Mouse (Mus musculus) CH12.LX (cell line): ENCODE measurements around the gene B2m. TPM values are rescaled to one million over a fixed set of nuclear protein-coding genes. Genes with fewer than 3 reads are reported as not detected.

ENCODE experiments used
- DNase-seq: peaks from one replicate; pipeline ENCODE4 v3.0.0-alpha.2; 2013; ENCODE audit errors: extremely low read depth
- H3K27ac ChIP-seq: 2 replicates; pipeline ENCODE4 v1.5.1; 2012; ENCODE audit warnings: low read depth, mild to moderate bottlenecking, control low read depth, moderate library complexity; ENCODE audit not compliant: insufficient read depth
- H3K27me3 ChIP-seq: replicated peaks from 2 replicates; pipeline ENCODE3; 2012; ENCODE audit warnings: inconsistent platforms
- H3K36me3 ChIP-seq, 2 experiments: replicated peaks in 1 of 2; 2 replicates each; pipeline versions ENCODE3 to v1.6.1; 2012; ENCODE audit warnings: inconsistent platforms in 1 of 2, low read length in 1 of 2, mild to moderate bottlenecking in 1 of 2, mixed read lengths in 1 of 2, moderate library complexity in 1 of 2; ENCODE audit not compliant: control insufficient read depth in 1 of 2, insufficient read depth in 1 of 2
- H3K4me1 ChIP-seq, 2 experiments: 2 replicates each; pipeline ENCODE4 v1.6.1; 2012; ENCODE audit warnings: inconsistent platforms in 1 of 2, moderate library complexity in 1 of 2; ENCODE audit not compliant: insufficient read depth in 2 of 2, control insufficient read depth in 1 of 2
- H3K4me2 ChIP-seq: 2 replicates; pipeline ENCODE4 v1.6.1; 2012; ENCODE audit warnings: low read depth, mild to moderate bottlenecking, control low read depth; ENCODE audit not compliant: poor library complexity, insufficient read depth, severe bottlenecking
- H3K4me3 ChIP-seq, 3 experiments: fragments of 150-350 bp in 1 of 3; sonication (generic) in 1 of 3; replicated peaks in 1 of 3; 2 replicates each; pipeline versions ENCODE3 to v1.5.1; 2011 to 2012; ENCODE audit warnings: low read depth in 2 of 3, low read length in 2 of 3, mild to moderate bottlenecking in 2 of 3, moderate library complexity in 2 of 3, control low read depth in 1 of 3, improper control_type of control experiment in 1 of 3, inconsistent platforms in 1 of 3, mixed read lengths in 1 of 3; ENCODE audit not compliant: poor library complexity in 1 of 3
- H3K79me2 ChIP-seq: replicated peaks from 2 replicates; pipeline ENCODE4 v1.6.1; 2012; ENCODE audit warnings: mild to moderate bottlenecking, moderate library complexity; ENCODE audit not compliant: control insufficient read depth, poor library complexity, insufficient read depth, severe bottlenecking; ENCODE audit errors: extremely low read depth
- H3K9ac ChIP-seq: 2 replicates; pipeline ENCODE4 v1.6.1; 2012; ENCODE audit warnings: low read depth, mild to moderate bottlenecking, control low read depth, moderate library complexity; ENCODE audit not compliant: insufficient read depth
- H3K9me3 ChIP-seq: replicated peaks from 2 replicates; pipeline ENCODE3; 2012; ENCODE audit warnings: low read length, inconsistent platforms, mixed read lengths
- BHLHE40 ChIP-seq: IDR thresholded peaks from 2 replicates; pipeline ENCODE4 v1.6.1; 2011; ENCODE audit warnings: mild to moderate bottlenecking, low read depth, low read length, improper control_type of control experiment
- CHD2 ChIP-seq: IDR thresholded peaks from 2 replicates; pipeline ENCODE4 v1.6.1; 2011; ENCODE audit warnings: low read length, improper control_type of control experiment
- E2F4 ChIP-seq: IDR thresholded peaks from 2 replicates; pipeline ENCODE4 v1.6.1; 2011; ENCODE audit warnings: low read depth, low read length, improper control_type of control experiment; ENCODE audit not compliant: insufficient replicate concordance
- ELF1 ChIP-seq: IDR thresholded peaks from 2 replicates; pipeline ENCODE4 v1.6.1; 2014; ENCODE audit warnings: low read depth, mild to moderate bottlenecking, inconsistent platforms, low read length, improper control_type of control experiment
- ETS1 ChIP-seq: conservative IDR thresholded peaks from 2 replicates; pipeline ENCODE4 v1.6.1; 2012; ENCODE audit warnings: low read depth, mild to moderate bottlenecking, inconsistent platforms, low read length, improper control_type of control experiment, moderate library complexity
- HCFC1 ChIP-seq: IDR thresholded peaks from 2 replicates; pipeline ENCODE4 v1.6.1; 2012; ENCODE audit warnings: low read depth, mild to moderate bottlenecking, inconsistent platforms, low read length, improper control_type of control experiment
- IRF4 ChIP-seq: IDR thresholded peaks from 2 replicates; pipeline ENCODE4 v1.6.1; 2014; ENCODE audit warnings: low read depth, mild to moderate bottlenecking, inconsistent platforms, low read length, improper control_type of control experiment
- JUN ChIP-seq: IDR thresholded peaks from 2 replicates; pipeline ENCODE4 v1.6.1; 2011; ENCODE audit warnings: low read depth, mild to moderate bottlenecking, low read length, improper control_type of control experiment, moderate library complexity; ENCODE audit not compliant: insufficient read depth
- JUND ChIP-seq: conservative IDR thresholded peaks from 2 replicates; pipeline ENCODE4 v1.6.1; 2011; ENCODE audit warnings: low read depth, low read length, improper control_type of control experiment
- MAFK ChIP-seq: IDR thresholded peaks from 2 replicates; pipeline ENCODE4 v1.6.1; 2011; ENCODE audit warnings: low read length, improper control_type of control experiment; ENCODE audit not compliant: insufficient replicate concordance
- MAX ChIP-seq: IDR thresholded peaks from 2 replicates; pipeline ENCODE4 v1.6.1; 2011; ENCODE audit warnings: low read length, improper control_type of control experiment
- MAZ ChIP-seq: IDR thresholded peaks from 2 replicates; pipeline ENCODE4 v1.6.1; 2012; ENCODE audit warnings: low read depth, mild to moderate bottlenecking, inconsistent platforms, low read length, improper control_type of control experiment, moderate library complexity
- MEF2A ChIP-seq: IDR thresholded peaks from 2 replicates; pipeline ENCODE4 v1.6.1; 2014; ENCODE audit warnings: low read depth, mild to moderate bottlenecking, inconsistent platforms, low read length, improper control_type of control experiment, borderline replicate concordance
- MXI1 ChIP-seq: IDR thresholded peaks from 2 replicates; pipeline ENCODE4 v1.6.1; 2011; ENCODE audit warnings: mild to moderate bottlenecking, low read depth, low read length, improper control_type of control experiment
- MYC ChIP-seq: IDR thresholded peaks from 2 replicates; pipeline ENCODE4 v1.6.1; 2011; ENCODE audit warnings: low read depth, mild to moderate bottlenecking, improper control_type of control experiment, low read length
- SIN3A ChIP-seq: IDR thresholded peaks from 2 replicates; pipeline ENCODE4 v1.6.1; 2012; ENCODE audit warnings: low read length, improper control_type of control experiment, inconsistent platforms
- SMC3 ChIP-seq: IDR thresholded peaks from 2 replicates; pipeline ENCODE4 v1.6.1; 2011; ENCODE audit warnings: low read depth, low read length, improper control_type of control experiment
- TCF12 ChIP-seq: IDR thresholded peaks from 2 replicates; pipeline ENCODE4 v1.6.1; 2014; ENCODE audit warnings: low read depth, mild to moderate bottlenecking, inconsistent platforms, low read length, improper control_type of control experiment
- UBTF ChIP-seq: IDR thresholded peaks from 2 replicates; pipeline ENCODE4 v1.6.1; 2012; ENCODE audit warnings: low read depth, mild to moderate bottlenecking, inconsistent platforms, low read length, improper control_type of control experiment, moderate library complexity
- USF2 ChIP-seq: conservative IDR thresholded peaks from 2 replicates; pipeline ENCODE4 v1.6.1; 2011; ENCODE audit warnings: low read depth, low read length, improper control_type of control experiment
- ZKSCAN1 ChIP-seq: IDR thresholded peaks from 2 replicates; pipeline ENCODE4 v1.6.1; 2012; ENCODE audit warnings: low read depth, inconsistent platforms, low read length, improper control_type of control experiment, borderline replicate concordance
- ZMIZ1 ChIP-seq: IDR thresholded peaks from 2 replicates; pipeline ENCODE4 v1.6.1; 2012; ENCODE audit warnings: low read depth, mild to moderate bottlenecking, inconsistent platforms, low read length, improper control_type of control experiment
- dilution Hi-C: fragments of 300-500 bp; cut with MboI; formaldehyde crosslinking; loops from 2 replicates; pipeline ENCODE4 v1.14.3; 2020; ENCODE audit warnings: low sequenced_read_pairs; ENCODE audit not compliant: extremely low pct_unique_long_range_greater_than_20kb, extremely low pct_ligation_motif_present
- in situ Hi-C: fragments of 300-500 bp; cut with MboI; formaldehyde crosslinking; loops from 3 replicates; pipeline ENCODE4 v1.14.3; 2019; ENCODE audit warnings: low sequenced_read_pairs, low pct_ligation_motif_present, low pct_unique_long_range_greater_than_20kb, mixed read lengths
- polyA plus RNA-seq: library from polyadenylated mRNA; unstranded; fragments of >175 nt; gene quantifications from 2 replicates; pipeline ENCODE4 v1.2.1, GENCODE M21; 2012; ENCODE audit warnings: low read depth; ENCODE audit not compliant: insufficient read length
- total RNA-seq, 2 experiments: library from RNA; depleted of rRNA; stranded (reverse); fragments of 300-350 nt in 1 of 2; fragments of >200 nt in 1 of 2; gene quantifications; 2 replicates each; pipeline ENCODE4 v1.2.3; 2012 to 2014

The B2m gene
- total and polyA plus RNA-seq, 3 experiments = 1,509 to 1,954 (median 1,919) TPM

DNA sequence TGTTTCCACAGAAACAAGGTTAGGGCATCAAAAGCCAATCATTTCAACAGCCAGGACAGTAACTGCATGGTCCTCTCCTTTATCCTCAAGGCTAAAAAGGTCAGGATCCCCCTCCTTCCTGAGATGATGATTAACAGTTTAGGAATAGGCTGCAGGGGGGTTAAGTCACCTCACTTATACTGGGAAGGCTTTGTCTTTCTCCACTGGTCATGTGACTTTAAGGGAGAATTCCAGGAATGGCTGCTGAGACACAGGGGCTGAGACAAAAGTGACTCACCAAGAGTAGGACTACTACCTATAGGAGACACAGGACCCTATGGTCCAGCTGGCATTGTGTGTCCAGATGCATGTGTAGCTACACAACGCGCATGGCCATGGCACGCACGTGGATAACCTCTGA lies 19.9 kb upstream of the B2m start:
- no peak for TF ChIP-seq UBTF
- no peak for TF ChIP-seq JUND
- TF ChIP-seq MEF2A = no peak
- no peak for TF ChIP-seq IRF4
- no peak for TF ChIP-seq E2F4
- no peak for TF ChIP-seq HCFC1
- TF ChIP-seq ZKSCAN1 = no peak
- no peak for TF ChIP-seq MAX
- TF ChIP-seq MYC = no peak
- TF ChIP-seq USF2 = no peak
- TF ChIP-seq JUN = no peak
- TF ChIP-seq MAZ = no peak
- no peak for TF ChIP-seq ZMIZ1
- Histone ChIP-seq H3K4me1 (peaks cover 0 to 21% of the 10 kb centered on the region in 2 experiments; a peak in 2 of 4 replicates), H3K79me2 (no peaks in the 10 kb centered on the region), H3K9ac (no peak overlapping the region), H3K9me3 (no peaks in the 10 kb centered on the region), H3K27me3 (peaks cover 10% of the 10 kb centered on the region), H3K36me3 (no peaks in the 10 kb centered on the region), H3K4me2 (no peak overlapping the region), H3K27ac (no peak overlapping the region), H3K4me3 (no peak overlapping the region)
- dilution Hi-C loops (no loop called here), in situ Hi-C loops (no loop called here)
- no peak for DNase-seq

DNA sequence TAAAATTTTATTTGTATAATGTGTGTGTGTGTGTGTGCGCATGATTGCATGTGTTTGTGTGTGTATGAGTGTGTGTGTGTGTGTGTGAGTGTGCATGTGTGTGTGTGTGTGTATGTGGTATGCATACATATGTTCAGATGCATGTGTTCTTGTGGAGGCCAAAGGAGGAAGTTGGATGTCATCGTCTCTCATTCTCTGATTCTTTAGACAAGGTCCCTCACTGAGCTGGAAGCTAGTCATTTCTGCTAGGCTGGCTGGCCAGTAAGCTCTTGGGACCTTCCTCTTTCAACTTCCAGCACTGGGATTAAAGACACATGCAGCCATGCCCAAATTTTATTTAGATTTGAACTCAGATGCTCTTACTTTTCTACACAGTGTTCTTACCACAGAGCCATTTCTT lies 15.4 kb upstream of the B2m start:
- in situ Hi-C loops = no loop called here

More for the DNA sequence above, 15.4 kb upstream of the B2m start:
- dilution Hi-C loops = no loop called here
- H3K9me3 ChIP-seq = peaks cover 3% of the 10 kb centered on the region
- TF ChIP-seq ETS1 = no peak
- no peak for TF ChIP-seq MAFK
- TF ChIP-seq SIN3A = no peak
- TF ChIP-seq SMC3 = no peak
- TF ChIP-seq ELF1 = no peak
- no peak for TF ChIP-seq BHLHE40
- TF ChIP-seq TCF12 = no peak
- TF ChIP-seq MXI1 = no peak
- TF ChIP-seq ZMIZ1 = no peak
- no peak for TF ChIP-seq CHD2
- H3K4me2 ChIP-seq = no peak overlapping the region
- no peaks in the 10 kb centered on the region for H3K79me2 ChIP-seq
- H3K27me3 ChIP-seq = peaks cover 10% of the 10 kb centered on the region
- DNase-seq = no peak
- H3K9ac ChIP-seq = no peak overlapping the region
- no peak overlapping the region for H3K27ac ChIP-seq
- H3K36me3 ChIP-seq = no peaks in the 10 kb centered on the region
- no peak overlapping the region for H3K4me3 ChIP-seq
- peaks cover 6 to 22% of the 10 kb centered on the region in 2 experiments for H3K4me1 ChIP-seq
